8 mouse cellular contexts compared by ENCODE assay signal in genomic region chr13:111488651-111489501, GRCm38 (mm10). TPM values are rescaled to one million over a fixed set of nuclear protein-coding genes. Genes with fewer than 3 reads are reported as not detected.
DNase-seq lines count a peak whose midpoint lies in the region; ATAC-seq and TF ChIP-seq lines count a peak whose summit lies in the region.

No protein-coding gene starts in this region.

- peaks cover 9 to 17% of the 10 kb centered on the region in 2 experiments; a peak in 3 of 4 replicates for H3K4me1 ChIP-seq in MEL (ENCODE audit: control insufficient read depth in 1 of 2, insufficient read depth in 2 of 2, low read length in 2 of 2)
- peaks cover 22% of the 10 kb centered on the region for H3K4me1 ChIP-seq in forebrain, embryonic 16.5 days (replicated peaks; ENCODE audit: control insufficient read depth, insufficient read depth, low read length)
- H3K4me1 ChIP-seq in lung, postnatal 0 days (ENCODE audit: insufficient read depth, low read depth, low read length): peaks cover 7% of the 10 kb centered on the region

- TF ChIP-seq POLR2A in MEL (IDR thresholded peaks at IDR 0.05; ENCODE audit: control insufficient read depth in 1 of 2, insufficient read depth in 1 of 2, low read depth in 1 of 2, low read length in 2 of 2, poor library complexity in 1 of 2): 0 out of 4 replicates have a peak, but pooled peaks of 1 of the 2 experiments have one; percentile 52

- intact Hi-C loops in heart, postnatal 25 days (cut with DNase I): loop anchor here (5.0 kb wide), 1 partner anchor 198 kb away; no protein-coding TSS in a partner anchor

- peak overlapping the region; percentile 94 to 97 for H3K4me3 ChIP-seq in MEL (ENCODE audit: control insufficient read depth in 1 of 2, insufficient read depth in 1 of 2, low read depth in 2 of 2, low read length in 2 of 2)
- peak overlapping the region; percentile 59 for H3K4me3 ChIP-seq in forebrain, embryonic 16.5 days (replicated peaks; ENCODE audit: low read length)
- peak overlapping the region; percentile 97 for H3K4me3 ChIP-seq in lung, postnatal 0 days (ENCODE audit: low read depth, low read length)

- peak; percentile 1; the same call in 1 of the 2 replicates for ATAC-seq in forebrain, embryonic 16.5 days
- ATAC-seq in lung, postnatal 0 days: peak; percentile 0; the same call in 1 of the 2 replicates

- peak overlapping the region; percentile 99 for H3K9ac ChIP-seq in MEL (ENCODE audit: control insufficient read depth, low read depth, low read length, poor library complexity, severe bottlenecking)
- H3K9ac ChIP-seq in forebrain, embryonic 16.5 days (replicated peaks; ENCODE audit: low read depth, low read length): peak overlapping the region; percentile 74
- peak overlapping the region; percentile 97 for H3K9ac ChIP-seq in lung, postnatal 0 days (replicated peaks; ENCODE audit: low read depth)

- H3K79me2 ChIP-seq in MEL (ENCODE audit: control insufficient read depth, insufficient read depth, low read length, poor library complexity): peaks cover 43% of the 10 kb centered on the region

- H3K27ac ChIP-seq in MEL (ENCODE audit: control insufficient read depth, low read depth, low read length): peak overlapping the region; percentile 58
- H3K27ac ChIP-seq in forebrain, embryonic 16.5 days (ENCODE audit: low read length): peak overlapping the region; percentile 93
- peak overlapping the region; percentile 99 for H3K27ac ChIP-seq in lung, postnatal 0 days (ENCODE audit: low read length)

- TF ChIP-seq RAD21 in MEL (IDR thresholded peaks at IDR 0.05; ENCODE audit: low read depth, low read length): no peak

- H3K9me3 ChIP-seq in MEL (replicated peaks; ENCODE audit: insufficient read depth, low read length): no peaks in the 10 kb centered on the region
- no peaks in the 10 kb centered on the region for H3K9me3 ChIP-seq in forebrain, embryonic 16.5 days (ENCODE audit: control insufficient read depth, low read length)
- no peaks in the 10 kb centered on the region for H3K9me3 ChIP-seq in lung, postnatal 0 days (ENCODE audit: low read length)

- H3K27me3 ChIP-seq in MEL (ENCODE audit: control insufficient read depth in 1 of 2, insufficient read depth in 2 of 2, low read length in 2 of 2): peaks cover 0 to 3% of the 10 kb centered on the region in 2 experiments; a peak in 1 of 4 replicates
- peaks cover 21% of the 10 kb centered on the region for H3K27me3 ChIP-seq in forebrain, embryonic 16.5 days (replicated peaks; ENCODE audit: control insufficient read depth, insufficient read depth, low read length)
- H3K27me3 ChIP-seq in lung, postnatal 0 days (replicated peaks; ENCODE audit: insufficient read depth, low read length): 0 out of 2 replicates have a peak, but pooled peaks cover 4% of the 10 kb centered on the region

- no peak for TF ChIP-seq CTCF in MEL (IDR thresholded peaks at IDR 0.05 in 2 of 3, conservative IDR thresholded peaks at IDR 0.05 in 1 of 3; ENCODE audit: control insufficient read depth in 1 of 3, insufficient read depth in 1 of 3, low read depth in 2 of 3, low read length in 3 of 3, poor library complexity in 1 of 3, severe bottlenecking in 1 of 3)
- TF ChIP-seq CTCF in lung, postnatal 0 days (IDR thresholded peaks at IDR 0.05): no peak

- no peak for TF ChIP-seq EP300 in MEL (IDR thresholded peaks at IDR 0.05; ENCODE audit: low read depth in 1 of 2, low read length in 2 of 2)
- TF ChIP-seq EP300 in lung, postnatal 0 days (IDR thresholded peaks at IDR 0.05): no peak

- WGBS in forebrain, embryonic 16.5 days: under 1% methylated on average over 72 of the region's 98 CpGs
- WGBS in lung, postnatal 0 days: under 1% methylated on average over 40 of the region's 98 CpGs

- peak overlapping the region; percentile 63 for H3K4me2 ChIP-seq in forebrain, embryonic 16.5 days (ENCODE audit: low read length)
- peak overlapping the region; percentile 64 for H3K4me2 ChIP-seq in lung, postnatal 0 days (replicated peaks; ENCODE audit: low read depth, low read length)

- DNase-seq in MEL (ENCODE audit: low read depth, low spot score): peak; percentile 57
- peak; percentile 51 to 59 for DNase-seq in cerebellum, adult 18-20 months
- DNase-seq in heart, postnatal 25 days (ENCODE audit: low spot score): peak; percentile 15
- peak; percentile 11 to 20 for DNase-seq in layer of hippocampus, adult 8-10 months (ENCODE audit: low spot score in 2 of 2)
- DNase-seq in lung, postnatal 0 days (ENCODE audit: low spot score): peak; percentile 56
- DNase-seq in retina, postnatal 1 day: peak; percentile 50
- peak; percentile 53 for DNase-seq in thymus, postnatal 25 days

- peaks cover 19 to 31% of the 10 kb centered on the region in 2 experiments for H3K36me3 ChIP-seq in MEL (ENCODE audit: control insufficient read depth in 1 of 2, insufficient read depth in 2 of 2, low read length in 2 of 2)
- 0 out of 2 replicates have a peak, but pooled peaks cover 2% of the 10 kb centered on the region for H3K36me3 ChIP-seq in forebrain, embryonic 16.5 days (ENCODE audit: control insufficient read depth, insufficient read depth)
- H3K36me3 ChIP-seq in lung, postnatal 0 days (ENCODE audit: insufficient read depth, low read length): no peaks in the 10 kb centered on the region

TF ChIP-seq in MEL, 35 proteins besides CTCF, POLR2A, EP300 and RAD21:
- 0 out of 2 replicates have a peak, but pooled peaks have one; percentile 5 for TF ChIP-seq UBTF (IDR thresholded peaks at IDR 0.05; ENCODE audit: borderline replicate concordance, insufficient read depth, low read depth, low read length)
- TF ChIP-seq MEF2A (IDR thresholded peaks at IDR 0.05; ENCODE audit: extremely low read depth, insufficient replicate concordance, low read depth, low read length, poor library complexity, severe bottlenecking): no peak
- TF ChIP-seq ZC3H11A (IDR thresholded peaks at IDR 0.05; ENCODE audit: low read depth, low read length): no peak
- no peak for TF ChIP-seq SMC3 (IDR thresholded peaks at IDR 0.05; ENCODE audit: low read depth, low read length)

RNA-seq across cellular contexts. Expression of gene Gpbp1, which starts 1.0 kb away (rescaled TPM):
- 58.2 and 60.9 TPM in 2 replicates for total RNA-seq in MEL (2012; rRNA removed)
- polyA plus RNA-seq in MEL (2012; ENCODE audit: insufficient read depth in 1 of 2, insufficient read length in 2 of 2, low read depth in 1 of 2, low replicate concordance in 2 of 2, missing spikeins in 1 of 2): 100 to 1,000 TPM in 1 of 2 experiments, 10 to 100 TPM in 1; 76.3 to 648 TPM
- polyA plus RNA-seq in forebrain, embryonic 16.5 days (2015; fragmentation: Nextera tagmentation; extraction: Ambion mirVana): 107 and 122 TPM in 2 replicates
- 10 to 100 TPM; 46.3 to 53.5 TPM for total RNA-seq in heart, postnatal 25 days (2021)
- 100 to 1,000 TPM in 2 of 4 experiments, 10 to 100 TPM in 2; 83.8 to 113 (median 95.5) TPM for total RNA-seq in layer of hippocampus, adult 8-10 months (2022)
- 44.1 and 55.1 TPM in 2 replicates for polyA plus RNA-seq in lung, postnatal 0 days (2015; fragmentation: Nextera tagmentation; extraction: Ambion mirVana)

Comparison
In these comparisons a context has a peak if more than half of its experiments do, and no peak if none do; other contexts are left out.
1. Peak in every context shown above with its lines: DNase-seq, ATAC-seq, H3K4me3 ChIP-seq and H3K27ac ChIP-seq.